Mouse (Mus musculus): ENCODE measurements around the gene Edc3.

DNA sequence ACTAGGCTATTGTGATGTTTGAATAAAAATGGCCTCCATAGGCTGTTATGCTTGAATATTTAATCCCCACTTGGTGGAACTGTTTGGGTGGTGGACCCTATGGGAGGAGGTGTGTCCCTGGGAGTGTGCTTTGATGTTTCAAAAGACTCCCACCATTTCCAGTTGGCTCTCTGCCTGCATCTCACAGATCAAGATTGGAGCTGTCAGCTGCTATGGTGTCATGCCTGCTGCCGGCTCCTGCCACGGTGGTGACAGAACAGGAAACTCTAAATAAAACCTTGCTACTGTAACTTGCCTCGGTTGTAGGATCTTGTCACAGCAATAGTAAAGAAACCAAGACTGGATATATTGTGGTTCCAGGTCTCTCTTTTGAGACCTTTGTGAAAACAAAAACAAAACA is 46.8 kb upstream of the Edc3 start:
- TF ChIP-seq POLR2A (IDR thresholded peaks at IDR 0.05; ENCODE audit: borderline replicate concordance, extremely low read depth, insufficient read depth, insufficient read length, poor library complexity, severe bottlenecking) (no peak), CTCF (IDR thresholded peaks at IDR 0.05; ENCODE audit: borderline replicate concordance, extremely low read depth, insufficient read depth, insufficient read length) (no peak)
